Mouse (Mus musculus) liver, adult (tissue): ENCODE results near the gene Copb2.

Experiments
- GATA4 ChIP-seq: IDR thresholded peaks from 2 replicates; pipeline ENCODE4 v1.6.1; 2014; ENCODE audit warnings: mild to moderate bottlenecking, low read length; ENCODE audit not compliant: insufficient replicate concordance

The Copb2 gene

GRCm38 (mm10) chr9:98563137-98564126, at the start of gene Copb2:
Gene Copb2, plus strand, starts transcription at chr9:98563721.
- no peak for TF ChIP-seq GATA4

GRCm38 (mm10) chr9:98523872-98524271, 39.6 kb upstream of the Copb2 start:
- TF ChIP-seq GATA4: no peak

GRCm38 (mm10) chr9:98524786-98525542, 38.6 kb upstream of the Copb2 start:
- TF ChIP-seq GATA4: no peak

GRCm38 (mm10) chr9:98525543-98525924, 38.0 kb upstream of the Copb2 start:
- no peak for TF ChIP-seq GATA4

- peak; percentile 87 for TF ChIP-seq GATA4
Measured at GRCm38 (mm10) chr9:98527226-98527625, 36.3 kb upstream of the Copb2 start.

- no peak for TF ChIP-seq GATA4
Measured at GRCm38 (mm10) chr9:98529776-98530175, 33.7 kb upstream of the Copb2 start.

- no peak for TF ChIP-seq GATA4
Measured at GRCm38 (mm10) chr9:98530999-98531398, 32.5 kb upstream of the Copb2 start.

- TF ChIP-seq GATA4: no peak
Measured at GRCm38 (mm10) chr9:98534675-98535280, 28.7 kb upstream of the Copb2 start.

GRCm38 (mm10) chr9:98535763-98536162, 27.8 kb upstream of the Copb2 start:
- no peak for TF ChIP-seq GATA4

- TF ChIP-seq GATA4: no peak
Measured at GRCm38 (mm10) chr9:98538017-98538712, 25.4 kb upstream of the Copb2 start.

GRCm38 (mm10) chr9:98538713-98539360, 24.7 kb upstream of the Copb2 start:
- TF ChIP-seq GATA4: no peak

GRCm38 (mm10) chr9:98544042-98544441, 19.5 kb upstream of the Copb2 start:
- no peak for TF ChIP-seq GATA4

- TF ChIP-seq GATA4: no peak
Measured at GRCm38 (mm10) chr9:98583852-98584251, 20.3 kb downstream of the Copb2 start.

- TF ChIP-seq GATA4: no peak
Measured at GRCm38 (mm10) chr9:98600094-98600493, 36.6 kb downstream of the Copb2 start.
